Mouse (Mus musculus) megakaryocyte, embryonic 14.5 days (primary cell): ENCODE results near the gene Cd47. TPM values are rescaled to one million over a fixed set of nuclear protein-coding genes. Genes with fewer than 3 reads are reported as not detected.

ENCODE experiments used
- H3K27me3 ChIP-seq: replicated peaks from 2 replicates; pipeline ENCODE3; 2012; ENCODE audit warnings: inconsistent platforms
- H3K36me3 ChIP-seq: replicated peaks from 2 replicates; pipeline ENCODE3; 2012; ENCODE audit warnings: low read length, inconsistent platforms, mixed read lengths
- H3K4me1 ChIP-seq: 2 replicates; pipeline ENCODE4 v1.6.1; 2012; ENCODE audit warnings: inconsistent platforms
- H3K4me3 ChIP-seq: replicated peaks from 2 replicates; pipeline ENCODE3; 2012; ENCODE audit warnings: moderate library complexity, mild to moderate bottlenecking, inconsistent platforms
- H3K9me3 ChIP-seq: 2 replicates; pipeline ENCODE4 v1.6.1; 2012; ENCODE audit warnings: inconsistent platforms
- FLI1 ChIP-seq: IDR thresholded peaks from 2 replicates; pipeline ENCODE4 v1.6.1; 2012; ENCODE audit warnings: low read length, inconsistent platforms, mixed read lengths
- GATA1 ChIP-seq: IDR thresholded peaks from 3 replicates; pipeline ENCODE4 v1.6.1; 2012; ENCODE audit warnings: mixed read lengths, low read length, inconsistent platforms, borderline replicate concordance
- polyA plus RNA-seq: library from polyadenylated mRNA; stranded (reverse); fragments of >175 nt; gene quantifications from 2 replicates; pipeline ENCODE4 v1.2.3, GENCODE M21; 2012; ENCODE audit warnings: low replicate concordance; ENCODE audit not compliant: insufficient read depth

The Cd47 gene
- polyA plus RNA-seq, 1 experiment, result 98.5 TPM

GRCm38 (mm10) chr16:49887811-49888564 is 87.7 kb downstream of the Cd47 start:
- H3K9me3 ChIP-seq, result no peaks in the 10 kb centered on the region; the same call in 1 of the 2 replicates
- H3K27me3 ChIP-seq, result no peaks in the 10 kb centered on the region
- TF ChIP-seq GATA1 (no peak; the same call in 2 of the 3 replicates), FLI1 (no peak)
- H3K36me3 ChIP-seq, result peaks cover 95% of the 10 kb centered on the region
- peaks cover 88% of the 10 kb centered on the region for H3K4me1 ChIP-seq
- peak overlapping the region; percentile 87 for H3K4me3 ChIP-seq

GRCm38 (mm10) chr16:49889031-49889655 is 88.8 kb downstream of the Cd47 start:
- H3K4me3 ChIP-seq, result no peak overlapping the region
- peaks cover 95% of the 10 kb centered on the region for H3K36me3 ChIP-seq
- H3K27me3 ChIP-seq, result no peaks in the 10 kb centered on the region
- TF ChIP-seq GATA1, result no peak
- TF ChIP-seq FLI1, result no peak
- peaks cover 88% of the 10 kb centered on the region for H3K4me1 ChIP-seq
- no peaks in the 10 kb centered on the region; the same call in 1 of the 2 replicates for H3K9me3 ChIP-seq

DNA sequence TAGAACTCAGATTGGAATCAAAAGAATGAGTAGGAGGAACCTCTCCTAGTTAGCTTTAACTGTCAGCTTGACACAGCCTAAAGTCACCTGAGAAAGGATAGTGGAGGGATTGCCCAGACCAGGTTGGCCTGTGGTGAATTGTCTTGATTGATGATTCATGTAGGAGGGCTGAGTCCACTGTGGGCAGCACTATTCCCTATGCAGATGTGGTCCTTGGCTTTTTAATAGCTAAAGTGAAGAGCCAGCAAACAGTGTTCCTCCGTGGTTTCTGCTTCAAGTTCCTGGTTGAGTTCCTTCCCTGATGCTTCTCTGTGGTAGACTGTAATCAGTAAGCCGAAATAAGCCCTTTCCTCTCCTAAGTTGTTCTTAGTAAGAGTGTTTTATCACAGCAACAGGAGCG is 91.9 kb downstream of the Cd47 start:
- no peak overlapping the region for H3K4me3 ChIP-seq
- H3K36me3 ChIP-seq, result peaks cover 96% of the 10 kb centered on the region
- no peak for TF ChIP-seq GATA1
- TF ChIP-seq FLI1, result no peak
- no peaks in the 10 kb centered on the region for H3K27me3 ChIP-seq
- H3K4me1 ChIP-seq, result peaks cover 74% of the 10 kb centered on the region
- no peaks in the 10 kb centered on the region; the same call in 1 of the 2 replicates for H3K9me3 ChIP-seq

- peaks cover 99% of the 10 kb centered on the region for H3K36me3 ChIP-seq
- H3K4me1 ChIP-seq, result peaks cover 68% of the 10 kb centered on the region
- no peaks in the 10 kb centered on the region; the same call in 1 of the 2 replicates for H3K9me3 ChIP-seq
- H3K27me3 ChIP-seq, result no peaks in the 10 kb centered on the region
- H3K4me3 ChIP-seq, result no peak overlapping the region
- TF ChIP-seq GATA1 (no peak), FLI1 (no peak)
Measured at GRCm38 (mm10) chr16:49892945-49893344, 92.6 kb downstream of the Cd47 start.

DNA sequence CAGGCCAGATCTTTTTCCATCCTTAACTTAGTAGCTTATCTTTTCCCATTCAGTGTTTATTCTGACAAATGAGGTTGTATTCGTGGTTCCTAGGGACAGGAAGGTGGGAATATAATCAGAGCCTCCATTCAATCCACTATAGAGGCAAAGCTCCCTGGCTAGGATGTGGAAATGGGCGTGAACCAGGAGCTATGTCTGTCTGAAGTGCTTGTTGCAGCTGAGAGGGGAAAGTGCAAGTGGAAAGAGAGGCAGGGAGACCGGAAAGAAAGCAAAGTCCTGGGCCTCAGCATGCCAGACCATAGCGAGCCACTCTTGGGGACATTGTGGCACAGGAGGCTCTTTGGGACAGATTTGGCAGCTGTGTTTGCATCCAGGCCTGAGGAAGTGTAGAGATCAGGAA is 94.3 kb downstream of the Cd47 start:
- Histone ChIP-seq H3K36me3 (peaks cover 99% of the 10 kb centered on the region), H3K27me3 (no peaks in the 10 kb centered on the region), H3K9me3 (no peaks in the 10 kb centered on the region; the same call in 1 of the 2 replicates), H3K4me1 (peaks cover 60% of the 10 kb centered on the region), H3K4me3 (no peak overlapping the region)
- TF ChIP-seq FLI1, result no peak
- TF ChIP-seq GATA1, result no peak

- no peak for TF ChIP-seq FLI1
- TF ChIP-seq GATA1, result no peak
- Histone ChIP-seq H3K4me3 (no peak overlapping the region), H3K27me3 (no peaks in the 10 kb centered on the region), H3K36me3 (peaks cover 98% of the 10 kb centered on the region), H3K9me3 (no peaks in the 10 kb centered on the region; the same call in 1 of the 2 replicates), H3K4me1 (peaks cover 55% of the 10 kb centered on the region)
Measured at GRCm38 (mm10) chr16:49896132-49896531, 95.8 kb downstream of the Cd47 start.

GRCm38 (mm10) chr16:49901395-49901794 is 101.1 kb downstream of the Cd47 start:
- H3K9me3 ChIP-seq, result no peaks in the 10 kb centered on the region
- TF ChIP-seq GATA1, result no peak
- no peak for TF ChIP-seq FLI1
- peaks cover 96% of the 10 kb centered on the region for H3K36me3 ChIP-seq
- H3K4me3 ChIP-seq, result no peak overlapping the region
- no peaks in the 10 kb centered on the region for H3K27me3 ChIP-seq
- H3K4me1 ChIP-seq, result peaks cover 65% of the 10 kb centered on the region

- no peak for TF ChIP-seq GATA1
- Histone ChIP-seq H3K9me3 (no peaks in the 10 kb centered on the region), H3K27me3 (no peaks in the 10 kb centered on the region), H3K4me1 (peaks cover 69% of the 10 kb centered on the region), H3K4me3 (no peak overlapping the region), H3K36me3 (peaks cover 96% of the 10 kb centered on the region)
Measured at GRCm38 (mm10) chr16:49902083-49902482, 101.8 kb downstream of the Cd47 start.

DNA sequence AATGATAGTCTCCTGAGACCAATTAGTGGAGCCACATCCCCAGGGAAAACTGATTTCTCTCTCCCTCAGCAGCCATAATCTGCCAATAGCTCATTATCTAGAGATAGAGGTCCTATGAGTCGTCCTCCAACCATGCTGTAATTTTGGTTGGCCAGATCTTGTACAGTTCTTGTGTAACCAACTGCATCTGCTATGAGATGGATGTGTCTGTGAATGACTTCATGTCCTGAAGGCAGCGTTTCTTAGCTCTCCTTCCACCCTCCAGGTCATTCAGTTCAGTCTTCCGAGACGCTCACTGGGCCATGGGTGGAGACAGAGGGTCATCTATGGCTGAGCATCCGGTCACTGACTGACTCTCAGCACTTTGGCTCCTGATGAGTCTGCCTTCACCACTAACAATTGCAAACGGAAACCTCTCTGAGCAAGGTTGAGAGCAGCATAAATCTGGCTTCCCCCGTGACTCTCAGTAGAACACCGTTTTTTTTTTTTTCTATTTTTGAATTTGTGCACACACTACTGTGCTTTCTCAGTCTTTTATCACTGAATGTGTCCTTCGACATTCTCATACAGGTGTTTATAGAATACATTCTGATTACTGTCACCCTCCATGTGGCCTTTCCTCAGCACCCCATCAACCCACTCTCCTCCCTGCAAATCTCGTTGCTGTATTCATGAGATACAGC is 104.1 kb downstream of the Cd47 start:
- Histone ChIP-seq H3K4me3 (peak overlapping the region; percentile 40), H3K9me3 (no peaks in the 10 kb centered on the region), H3K36me3 (peaks cover 96% of the 10 kb centered on the region), H3K4me1 (peaks cover 86% of the 10 kb centered on the region), H3K27me3 (no peaks in the 10 kb centered on the region)
- TF ChIP-seq FLI1 (no peak), GATA1 (no peak)
